Mouse (Mus musculus) midbrain, embryonic 10.5 days (tissue): ENCODE measurements around the gene Znrf3. TPM values are rescaled to one million over a fixed set of nuclear protein-coding genes. Genes with fewer than 3 reads are reported as not detected.
"Not testable (repeated sequence)": the region's sequence is repeated elsewhere in the genome, so short reads cannot be mapped to it uniquely, and the experiment has no call there.

Source experiments
- DNase-seq: peaks from one replicate; pipeline ENCODE4 v3.0.0-alpha.2; 2017; ENCODE audit warnings: low spot score
- H3K27ac ChIP-seq: fragments of 300-500 bp; sonication (generic); replicated peaks from 2 replicates; pipeline ENCODE4 v1.5.1; 2016; ENCODE audit warnings: mild to moderate bottlenecking
- H3K27me3 ChIP-seq: fragments of 300-500 bp; sonication (generic); 2 replicates; pipeline ENCODE4 v1.6.1; 2016; ENCODE audit warnings: low read depth, mild to moderate bottlenecking; ENCODE audit not compliant: poor library complexity, severe bottlenecking
- H3K36me3 ChIP-seq: fragments of 300-500 bp; sonication (generic); 2 replicates; pipeline ENCODE4 v1.6.1; 2016; ENCODE audit warnings: mild to moderate bottlenecking, moderate library complexity
- H3K4me1 ChIP-seq: fragments of 300-500 bp; sonication (generic); 2 replicates; pipeline ENCODE4 v1.6.1; 2016
- H3K4me3 ChIP-seq: fragments of 300-500 bp; sonication (generic); 2 replicates; pipeline ENCODE4 v1.5.1; 2016; ENCODE audit warnings: mild to moderate bottlenecking, moderate library complexity
- H3K9me3 ChIP-seq: fragments of 300-500 bp; sonication (generic); replicated peaks from 2 replicates; pipeline ENCODE4 v1.6.1; 2016; ENCODE audit warnings: mild to moderate bottlenecking
- WGBS: fragments of 180-500 bp; shearing (Covaris S2); methylation state at CpG from one replicate; pipeline ENCODE4 v1.1.7; 2016; 5-methylcytosine and 5-hydroxymethylcytosine counted together
- polyA plus RNA-seq: library from polyadenylated mRNA; unstranded; fragments of >200 nt; fragmentation: Nextera tagmentation; extraction: Ambion mirVana; gene quantifications from 2 replicates; pipeline ENCODE4 v1.2.1, GENCODE M21; 2016

Znrf3 gene
- 12.2 and 12.8 TPM in 2 replicates for polyA plus RNA-seq

DNA sequence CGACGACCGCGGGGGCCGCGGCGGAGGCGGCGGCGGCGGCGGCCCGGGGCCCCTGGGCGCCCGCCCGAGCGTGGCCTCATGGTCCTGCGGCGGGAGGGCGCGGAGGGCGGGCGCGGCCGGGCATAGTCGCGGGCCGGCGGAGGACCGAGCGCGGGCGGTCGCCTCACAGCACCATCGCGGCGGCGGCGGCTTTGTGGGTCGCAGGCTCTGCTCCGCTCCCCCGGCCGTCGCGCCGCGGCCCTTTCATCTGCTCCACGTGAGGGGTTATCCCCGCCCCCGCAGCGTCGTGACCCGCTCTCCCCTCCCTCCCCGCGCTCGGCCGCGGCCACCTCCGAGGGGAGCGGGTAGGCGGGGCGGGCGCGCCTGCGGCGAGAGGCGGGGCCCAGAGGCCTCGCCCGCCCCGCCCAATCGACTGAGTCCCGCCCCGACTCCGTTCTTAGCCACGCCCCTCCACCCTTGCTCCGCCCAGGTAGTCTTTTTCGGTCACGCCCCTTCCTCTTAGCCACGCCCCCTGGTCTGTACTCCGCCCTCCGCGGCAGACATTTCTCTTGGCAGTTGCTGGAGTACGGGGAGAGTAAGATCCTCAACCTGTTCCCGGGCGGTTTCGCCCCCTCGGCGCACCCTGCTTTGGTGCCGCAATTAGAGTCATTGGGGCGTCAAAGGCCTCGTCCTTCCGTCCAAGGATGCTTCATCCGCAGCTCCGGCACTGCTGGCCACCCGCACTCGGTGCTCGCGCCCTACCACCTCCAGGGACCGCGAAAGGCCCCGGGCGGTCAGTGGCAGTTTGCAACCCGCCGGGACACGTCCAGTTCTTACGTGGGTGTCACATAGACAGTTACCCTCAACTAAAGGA lies at the start of gene Znrf3:
Gene Znrf3, minus strand, starts transcription at position 249 of the 853 bp plus-strand sequence.
- Histone ChIP-seq H3K27me3 (peaks cover 11% of the 10 kb centered on the region), H3K9me3 (no peaks in the 10 kb centered on the region), H3K27ac (peak within 1 kb of the TSS; percentile 95), H3K4me3 (peak within 1 kb of the TSS; percentile 90), H3K36me3 (no peaks in the 10 kb centered on the region), H3K4me1 (peaks cover 49% of the 10 kb centered on the region)
- DNase-seq, result peak; percentile 97
- under 1% methylated on average over 65 of the region's 106 CpGs for WGBS

- 68% methylated on average over 2 of the region's 2 CpGs for WGBS
- Histone ChIP-seq H3K36me3 (no peaks in the 10 kb centered on the region), H3K27ac (no peak overlapping the region), H3K27me3 (no peaks in the 10 kb centered on the region), H3K4me3 (no peak overlapping the region), H3K9me3 (no peaks in the 10 kb centered on the region), H3K4me1 (peaks cover 5% of the 10 kb centered on the region; the same call in 1 of the 2 replicates)
- DNase-seq, result no peak
These were observed 49.2 kb upstream of the Znrf3 start for GRCm38 (mm10) chr11:5493869-5494268.

DNA sequence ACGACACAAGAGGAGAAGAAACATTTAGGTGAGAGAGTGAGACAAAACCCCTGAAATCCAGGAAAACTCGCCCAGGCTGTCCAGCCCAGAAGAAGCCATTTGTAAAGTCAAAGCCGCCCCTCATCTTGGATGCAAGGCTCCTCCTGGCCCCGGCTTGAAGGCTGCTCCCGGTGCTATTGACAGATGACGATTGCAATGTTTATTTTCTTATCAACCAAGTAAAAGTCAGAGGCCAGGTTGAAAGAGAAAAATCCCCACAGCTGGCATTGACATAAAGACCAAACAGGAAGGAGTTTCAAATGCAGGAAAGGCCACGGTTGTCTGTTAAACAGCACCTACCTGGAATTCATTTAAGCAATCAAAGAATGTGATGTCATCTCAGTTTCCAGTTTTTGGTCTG lies 47.3 kb upstream of the Znrf3 start:
- no peak overlapping the region for H3K27ac ChIP-seq
- peaks cover 5% of the 10 kb centered on the region; the same call in 1 of the 2 replicates for H3K4me1 ChIP-seq
- H3K9me3 ChIP-seq, result no peaks in the 10 kb centered on the region
- H3K4me3 ChIP-seq, result no peak overlapping the region
- WGBS, result 72% methylated on average over 7 of the region's 7 CpGs
- no peaks in the 10 kb centered on the region for H3K36me3 ChIP-seq
- DNase-seq, result no peak
- no peaks in the 10 kb centered on the region for H3K27me3 ChIP-seq

DNA sequence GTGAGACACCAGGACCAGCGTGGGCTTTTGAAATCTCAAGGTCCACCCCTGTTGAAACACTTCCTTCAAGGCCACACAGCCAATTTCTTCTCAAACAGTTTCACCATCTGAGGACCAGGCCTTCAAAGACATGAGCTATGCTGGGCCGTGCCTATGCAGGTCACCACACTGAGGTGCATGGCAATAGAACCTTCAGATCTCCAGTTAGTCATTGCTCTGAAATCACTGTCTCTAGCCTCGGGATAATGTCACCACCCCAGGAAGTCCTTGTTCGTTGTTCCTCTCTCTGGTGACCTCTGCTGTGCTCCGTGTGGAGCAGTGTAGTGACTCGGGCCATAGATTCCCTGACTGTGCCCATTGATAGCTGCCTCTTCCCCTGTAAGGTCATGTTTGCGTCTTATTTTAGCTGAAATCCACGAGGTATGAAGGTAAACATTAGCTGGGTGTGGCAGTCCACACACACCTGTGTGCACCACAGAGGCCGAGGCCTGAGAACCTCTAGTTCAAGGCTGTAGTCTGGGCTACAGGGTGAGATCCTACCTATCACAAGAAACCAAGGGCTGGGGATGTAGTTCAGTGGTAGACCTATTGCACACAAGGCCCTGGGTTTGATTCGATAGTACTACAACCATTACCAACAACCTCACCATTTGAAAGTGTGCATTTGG lies 46.5 kb upstream of the Znrf3 start:
- Histone ChIP-seq H3K27ac (no peak overlapping the region), H3K27me3 (no peaks in the 10 kb centered on the region), H3K36me3 (no peaks in the 10 kb centered on the region), H3K4me3 (no peak overlapping the region), H3K4me1 (peaks cover 5% of the 10 kb centered on the region; the same call in 1 of the 2 replicates), H3K9me3 (no peaks in the 10 kb centered on the region)
- DNase-seq, result no peak
- WGBS, result 87% methylated on average over 10 of the region's 10 CpGs

DNA sequence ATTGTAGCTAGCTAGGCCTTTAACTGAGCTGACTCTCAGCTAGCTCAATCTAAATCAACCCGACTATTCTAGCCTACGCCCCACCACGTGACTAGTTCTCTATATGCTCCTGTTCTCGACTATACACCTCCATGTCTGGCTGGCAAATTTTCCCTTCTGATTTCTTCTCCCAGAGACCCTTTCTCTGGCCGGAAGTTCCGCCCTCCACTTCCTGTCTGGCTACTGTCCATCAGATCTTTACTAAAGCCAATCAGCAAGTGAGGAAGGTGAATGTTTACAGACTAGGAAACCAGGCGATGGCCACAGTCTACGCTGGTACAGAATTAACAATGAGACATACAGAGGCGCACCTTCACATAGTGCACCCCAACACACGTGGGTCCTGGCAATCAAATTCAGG lies 44.8 kb upstream of the Znrf3 start:
- H3K36me3 ChIP-seq, H3K4me1 ChIP-seq, H3K27ac ChIP-seq, DNase-seq, H3K9me3 ChIP-seq, H3K4me3 ChIP-seq, H3K27me3 ChIP-seq: not testable (repeated sequence)
- 89% methylated on average over 10 of the region's 10 CpGs for WGBS

DNA sequence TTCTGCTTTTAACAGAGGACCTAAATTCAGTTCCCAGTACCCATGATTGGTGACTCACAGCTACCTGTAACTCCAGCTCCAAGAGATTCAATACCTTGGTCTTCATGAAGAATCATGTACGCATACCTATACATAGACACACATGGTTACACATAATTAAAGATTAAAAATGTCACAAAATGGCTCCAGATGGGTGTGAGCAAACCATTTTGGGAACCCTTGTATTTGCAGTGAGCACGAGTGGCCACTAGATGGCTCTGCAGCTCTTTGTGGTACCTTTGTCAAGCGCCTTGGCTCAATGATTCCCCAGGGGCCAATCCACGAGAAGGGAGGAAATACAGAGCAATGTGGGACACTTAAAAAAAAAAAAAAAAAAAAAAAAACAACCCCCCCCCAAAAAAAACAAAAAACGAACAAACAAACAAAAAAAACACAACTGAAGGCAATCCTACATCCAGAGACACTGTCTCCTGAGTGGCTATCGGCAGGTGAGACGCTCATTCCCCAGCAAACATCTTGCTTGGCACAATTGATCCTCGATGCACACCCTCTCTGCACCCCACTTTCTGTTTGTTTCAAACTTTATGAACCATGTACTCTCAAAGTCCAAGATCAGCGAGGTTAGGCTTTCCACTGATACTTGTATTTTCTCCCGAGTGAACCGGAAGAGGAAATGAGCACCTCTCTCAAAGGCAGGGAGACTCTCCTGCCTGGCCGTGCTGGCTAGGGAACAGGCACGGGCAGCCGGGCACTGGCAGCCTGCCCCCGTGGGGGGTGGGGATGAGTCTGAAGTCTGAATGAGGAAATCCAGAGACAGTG lies 40.8 kb upstream of the Znrf3 start:
- peak; percentile 82 for DNase-seq
- no peaks in the 10 kb centered on the region for H3K27me3 ChIP-seq
- peak overlapping the region; percentile 76; the same call in 1 of the 2 replicates for H3K27ac ChIP-seq
- H3K9me3 ChIP-seq, result no peaks in the 10 kb centered on the region
- peaks cover 5% of the 10 kb centered on the region; the same call in 1 of the 2 replicates for H3K4me1 ChIP-seq
- peak overlapping the region; percentile 48 for H3K4me3 ChIP-seq
- H3K36me3 ChIP-seq, result no peaks in the 10 kb centered on the region
- 23% methylated on average over 15 of the region's 15 CpGs for WGBS

- WGBS, result 88% methylated on average over 13 of the region's 13 CpGs
- H3K27ac ChIP-seq, result no peak overlapping the region
- H3K4me1 ChIP-seq, result peaks cover 5% of the 10 kb centered on the region; the same call in 1 of the 2 replicates
- H3K36me3 ChIP-seq, result no peaks in the 10 kb centered on the region
- H3K27me3 ChIP-seq, result no peaks in the 10 kb centered on the region
- no peak overlapping the region for H3K4me3 ChIP-seq
- no peaks in the 10 kb centered on the region for H3K9me3 ChIP-seq
- no peak for DNase-seq
These were observed 37.9 kb upstream of the Znrf3 start for GRCm38 (mm10) chr11:5482581-5482980.

- Histone ChIP-seq H3K27me3 (no peaks in the 10 kb centered on the region), H3K9me3 (no peaks in the 10 kb centered on the region), H3K36me3 (no peaks in the 10 kb centered on the region), H3K27ac (no peak overlapping the region), H3K4me3 (no peak overlapping the region), H3K4me1 (no peaks in the 10 kb centered on the region)
- WGBS, result 95% methylated on average over 3 of the region's 3 CpGs
- no peak for DNase-seq
These were observed 34.2 kb upstream of the Znrf3 start for GRCm38 (mm10) chr11:5478831-5479230.

DNA sequence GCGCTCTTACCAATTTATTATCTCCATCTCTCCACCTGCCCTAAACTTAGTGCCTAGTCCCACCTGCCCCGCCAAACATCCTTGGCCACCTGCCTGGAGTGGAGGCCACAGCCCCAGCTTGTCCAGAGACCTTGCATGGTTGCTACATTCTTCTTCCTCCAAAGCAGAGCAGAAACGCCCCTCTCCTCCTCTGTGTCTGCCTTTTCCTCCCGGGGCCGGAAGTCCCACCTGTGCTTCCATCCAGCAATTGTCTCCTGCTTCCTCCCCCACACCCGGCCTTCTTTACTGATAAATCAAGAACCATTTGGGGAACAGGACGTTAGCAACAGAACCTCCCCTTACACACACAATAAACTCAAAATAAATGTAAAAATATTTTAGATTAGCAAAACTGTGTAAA lies 33.5 kb upstream of the Znrf3 start:
- H3K27me3 ChIP-seq, result no peaks in the 10 kb centered on the region
- DNase-seq, result no peak
- no peaks in the 10 kb centered on the region for H3K4me1 ChIP-seq
- H3K36me3 ChIP-seq, result no peaks in the 10 kb centered on the region
- H3K9me3 ChIP-seq, result no peaks in the 10 kb centered on the region
- no peak overlapping the region for H3K4me3 ChIP-seq
- WGBS, result 86% methylated on average over 7 of the region's 7 CpGs
- H3K27ac ChIP-seq, result no peak overlapping the region

GRCm38 (mm10) chr11:5476806-5477205 lies 32.2 kb upstream of the Znrf3 start:
- Histone ChIP-seq H3K27ac (no peak overlapping the region), H3K36me3 (no peaks in the 10 kb centered on the region), H3K4me1 (no peaks in the 10 kb centered on the region), H3K27me3 (no peaks in the 10 kb centered on the region), H3K9me3 (no peaks in the 10 kb centered on the region), H3K4me3 (no peak overlapping the region)
- DNase-seq, result no peak
- WGBS, result 94% methylated on average over 4 of the region's 4 CpGs

DNA sequence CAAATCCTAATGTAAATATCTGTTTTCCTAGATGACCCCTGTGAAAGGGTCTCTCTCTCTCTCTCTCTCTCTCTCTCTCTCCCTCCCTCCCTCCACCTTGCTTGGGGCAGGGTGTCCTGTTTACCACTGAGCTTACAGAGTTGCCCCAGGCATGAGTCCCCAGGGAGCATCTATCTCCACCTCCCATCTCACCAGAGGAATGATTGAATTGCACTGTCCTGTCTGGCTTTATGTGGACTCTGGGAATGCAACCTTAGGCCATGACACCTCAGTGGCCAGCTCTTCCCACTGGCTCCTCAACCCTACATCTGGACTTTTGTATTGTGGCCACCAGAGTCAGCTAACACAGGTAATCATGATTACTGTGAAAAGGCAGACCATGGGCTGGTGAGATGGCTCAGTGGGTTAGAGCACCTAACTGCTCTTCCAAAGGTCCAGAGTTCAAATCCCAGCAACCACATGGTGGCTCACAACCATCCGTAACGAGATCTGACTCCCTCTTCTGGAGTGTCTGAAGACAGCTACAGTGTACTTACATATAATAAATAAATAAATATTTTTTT lies 31.0 kb upstream of the Znrf3 start:
- not testable (repeated sequence) for H3K36me3 ChIP-seq, DNase-seq

DNA sequence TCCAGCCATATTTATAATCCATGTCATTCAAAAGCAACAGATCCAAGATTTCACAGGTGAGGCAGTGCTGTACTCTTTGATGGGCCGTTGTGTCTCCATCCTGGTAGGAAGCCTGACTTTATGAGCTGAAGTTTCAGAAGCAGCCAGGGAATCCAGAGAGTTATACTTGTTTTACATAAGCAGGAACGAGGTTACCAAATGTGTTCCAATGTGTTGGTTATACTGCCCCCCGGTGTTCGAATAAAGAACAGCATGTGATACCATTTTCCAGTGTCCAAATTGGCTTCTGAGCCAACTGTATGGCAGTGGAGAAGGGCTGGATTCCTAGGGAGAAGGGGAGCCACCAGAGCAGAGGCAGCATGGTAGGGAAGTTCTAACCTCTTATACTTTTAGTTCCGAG lies 29.5 kb upstream of the Znrf3 start:
- Histone ChIP-seq H3K4me3 (no peak overlapping the region), H3K27me3 (no peaks in the 10 kb centered on the region), H3K9me3 (no peaks in the 10 kb centered on the region), H3K36me3 (no peaks in the 10 kb centered on the region), H3K27ac (no peak overlapping the region), H3K4me1 (no peaks in the 10 kb centered on the region)
- 17% methylated on average over 5 of the region's 5 CpGs for WGBS
- DNase-seq, result peak; percentile 71

More for the DNA sequence above, 31.0 kb upstream of the Znrf3 start:
- not testable (repeated sequence) for H3K4me1 ChIP-seq, H3K27ac ChIP-seq, H3K4me3 ChIP-seq, H3K9me3 ChIP-seq, H3K27me3 ChIP-seq
- 88% methylated on average over 2 of the region's 2 CpGs for WGBS
